Mouse (Mus musculus): ENCODE data around the gene Epha7.

Gene Epha7

DNA sequence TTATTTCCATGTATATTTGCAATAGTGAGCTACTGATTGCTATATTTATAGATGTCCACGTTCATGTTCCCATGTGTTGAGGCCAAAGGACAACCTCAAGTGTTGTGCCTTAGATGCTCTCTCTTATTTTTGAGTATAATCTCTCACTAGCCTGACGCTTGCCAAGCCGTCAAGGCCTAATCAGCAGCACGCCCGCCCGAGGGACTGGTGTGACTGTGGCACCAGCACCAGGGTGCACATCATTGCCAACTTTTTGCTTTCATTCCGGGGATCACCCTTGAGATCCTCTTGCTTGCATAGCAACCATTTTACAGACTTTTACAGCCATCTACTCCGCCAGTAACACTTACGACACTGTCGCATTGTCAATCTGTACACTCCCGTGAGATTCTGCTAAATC, 86.9 kb downstream of the Epha7 start:
- no peak for DNase-seq (ENCODE audit: low spot score in 2 of 2)

DNA sequence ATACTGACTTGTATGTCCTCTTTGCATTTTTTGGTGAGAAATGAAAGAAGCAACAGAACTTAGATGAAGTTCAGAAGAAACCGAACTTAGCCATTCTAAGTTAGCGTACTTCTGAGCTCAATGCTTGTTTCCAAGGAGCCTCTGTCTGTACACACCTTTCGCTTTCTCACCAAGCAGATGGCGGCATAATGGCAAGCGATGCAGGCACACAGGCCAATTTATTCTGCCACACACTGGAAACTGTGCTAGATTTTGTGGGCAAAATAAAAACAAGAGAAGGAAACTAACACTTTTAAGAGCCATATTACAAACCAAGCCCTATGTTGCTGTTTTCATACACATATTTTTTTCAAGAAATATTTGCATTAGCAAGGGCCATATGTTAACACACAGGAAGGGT, 88.6 kb downstream of the Epha7 start:
- no peak for DNase-seq (ENCODE audit: low spot score in 2 of 2)

DNA sequence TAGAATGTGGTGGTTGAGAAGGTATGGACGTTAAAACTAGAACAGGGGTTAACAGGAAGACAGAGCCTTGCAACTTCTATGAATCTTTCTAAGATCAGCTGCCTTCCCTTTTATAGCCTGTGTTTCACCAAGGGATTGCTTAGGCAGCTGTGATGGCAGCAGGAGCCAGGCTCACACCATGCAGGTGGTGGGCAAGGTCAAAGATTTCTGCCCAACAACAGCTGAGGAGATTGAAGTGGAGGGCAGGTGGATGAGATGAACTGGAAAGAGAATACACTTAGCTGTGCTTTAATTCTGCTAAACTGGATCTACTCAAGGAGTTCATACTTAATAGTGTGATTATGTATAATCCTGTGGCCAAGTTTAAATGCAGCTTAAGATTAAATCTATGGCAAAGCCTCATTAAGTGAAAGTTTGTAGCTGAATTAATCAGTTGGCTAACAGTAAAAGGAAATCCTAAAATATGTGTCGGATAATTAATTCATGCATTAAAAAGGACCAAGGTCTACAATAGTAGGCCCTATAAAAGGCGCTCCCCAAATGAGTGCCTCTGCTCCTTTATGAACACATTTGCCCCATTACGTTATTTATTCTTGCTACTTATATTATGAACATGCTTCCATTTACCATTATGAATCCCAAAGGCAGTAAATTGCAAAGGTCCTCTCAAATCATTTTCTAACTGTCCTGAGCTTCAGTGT, 89.2 kb downstream of the Epha7 start:
- DNase-seq (ENCODE audit: low spot score in 2 of 2) = no peak

DNA sequence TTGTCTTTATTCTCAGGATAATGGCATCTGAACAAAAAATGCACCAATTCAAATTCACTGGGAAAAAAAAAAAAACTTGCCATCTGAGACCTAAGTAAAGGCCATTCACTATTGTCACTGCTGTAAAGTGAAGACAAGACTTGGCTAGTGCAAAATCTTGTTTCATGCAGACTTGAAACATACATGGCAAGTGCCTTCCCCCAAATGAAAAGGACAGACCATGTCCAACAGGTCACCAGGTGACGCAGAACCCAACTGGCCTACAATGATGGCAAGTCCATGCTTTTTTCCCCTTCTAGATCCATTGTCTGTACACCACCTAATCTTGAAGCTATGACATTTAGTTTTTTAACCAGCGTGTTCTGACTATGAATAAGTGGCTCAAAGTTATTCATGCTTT, 94.1 kb downstream of the Epha7 start:
- DNase-seq (ENCODE audit: low spot score in 2 of 2) = no peak

DNA sequence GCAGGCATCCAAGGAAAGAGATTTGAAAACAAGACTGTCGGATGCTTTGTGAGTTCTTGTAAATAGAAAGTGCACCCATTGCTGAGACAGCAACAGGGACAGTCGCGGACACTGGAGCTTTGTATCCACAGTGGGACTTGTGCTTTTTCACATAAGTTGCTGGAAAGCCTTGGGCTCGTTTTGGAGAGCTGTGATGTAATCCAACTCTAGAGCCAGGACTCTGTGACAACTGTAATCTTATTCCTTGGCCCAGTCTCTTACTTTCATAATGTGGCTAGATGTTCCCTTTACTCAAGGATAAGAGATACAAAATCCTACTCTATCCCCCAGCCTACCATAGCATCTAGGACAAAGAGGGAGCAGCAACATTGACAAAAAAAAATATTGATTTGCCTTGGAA, 97.2 kb downstream of the Epha7 start:
- no peak for DNase-seq (ENCODE audit: low spot score in 2 of 2)

DNA sequence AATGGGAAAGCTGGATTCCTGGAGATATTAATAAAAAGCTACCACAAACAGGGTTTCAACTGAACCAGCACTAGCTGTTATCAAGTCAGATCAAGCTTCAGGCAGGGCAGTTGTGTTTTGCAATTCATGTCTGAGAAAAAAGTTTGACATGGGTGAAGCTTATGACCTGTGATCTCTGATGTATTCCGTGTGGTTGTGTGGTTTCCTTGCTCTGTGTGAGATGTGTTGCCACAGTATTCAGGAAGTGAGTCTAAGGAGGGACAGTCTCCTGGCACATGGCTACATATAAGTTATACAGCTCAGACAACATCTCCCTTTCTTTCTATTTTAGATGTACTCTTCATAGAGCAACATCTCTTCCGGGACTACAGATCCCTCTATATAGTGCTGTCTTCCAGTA, 99.1 kb downstream of the Epha7 start:
- no peak for DNase-seq (ENCODE audit: low spot score in 2 of 2)

DNA sequence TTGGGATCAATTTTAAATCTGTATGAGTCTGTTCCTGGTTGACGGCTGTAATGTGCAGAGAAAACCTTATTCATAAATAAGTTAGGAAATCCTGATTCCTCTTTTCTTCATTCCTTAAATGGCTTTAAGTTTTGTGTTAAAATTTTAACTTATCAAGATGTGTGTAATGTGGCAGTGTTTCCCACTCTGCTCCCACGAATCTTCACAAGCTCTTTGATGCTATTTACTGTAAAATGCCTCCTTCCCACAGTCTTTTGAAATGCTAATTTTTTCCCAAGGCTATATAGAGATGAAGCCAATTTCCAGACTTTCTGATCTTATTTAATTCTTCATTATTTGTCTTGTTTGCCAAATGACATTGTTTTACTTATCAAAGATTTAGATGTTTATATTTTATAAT, 100.7 kb downstream of the Epha7 start:
- DNase-seq (ENCODE audit: low spot score in 2 of 2) = no peak

DNA sequence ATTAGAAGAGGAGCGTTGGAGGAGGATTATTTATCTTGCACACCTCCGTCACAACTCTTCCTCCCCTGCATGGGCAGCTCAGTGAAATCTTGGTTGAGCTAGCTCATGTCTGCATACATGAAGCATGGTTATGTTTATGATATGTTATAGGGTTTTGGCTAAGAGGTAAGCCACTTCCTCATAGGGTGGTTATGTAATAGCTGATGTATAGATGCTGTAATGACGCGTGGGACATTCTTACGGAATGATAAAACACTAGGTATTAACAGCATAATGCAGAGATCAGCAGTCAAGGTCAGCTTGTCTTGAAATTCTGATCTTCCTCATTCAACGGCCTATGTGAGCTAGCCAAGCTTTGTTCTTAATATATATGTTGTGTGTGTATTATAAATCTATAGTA, 107.7 kb downstream of the Epha7 start:
- DNase-seq (ENCODE audit: low spot score in 2 of 2) = no peak

DNA sequence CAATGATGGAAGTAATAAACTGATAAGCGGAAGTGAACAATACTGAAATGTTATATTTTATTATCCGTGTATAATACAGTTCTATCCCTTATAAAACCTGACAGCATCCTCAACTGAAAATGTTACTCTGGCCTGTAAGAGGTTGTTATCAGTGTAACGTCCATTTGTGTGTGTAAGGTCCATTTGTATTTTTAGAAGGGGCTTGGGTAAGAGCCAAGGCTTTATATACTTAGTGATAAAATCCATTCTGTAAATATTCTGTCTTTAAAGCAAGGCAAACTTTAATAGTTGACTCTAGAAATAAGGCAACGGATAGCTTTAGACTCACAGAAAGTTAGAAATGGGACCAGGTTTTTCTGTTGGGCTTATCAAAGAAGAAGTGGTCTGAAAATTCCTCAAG, 113.1 kb downstream of the Epha7 start:
- no peak for DNase-seq (ENCODE audit: low spot score in 2 of 2)

DNA sequence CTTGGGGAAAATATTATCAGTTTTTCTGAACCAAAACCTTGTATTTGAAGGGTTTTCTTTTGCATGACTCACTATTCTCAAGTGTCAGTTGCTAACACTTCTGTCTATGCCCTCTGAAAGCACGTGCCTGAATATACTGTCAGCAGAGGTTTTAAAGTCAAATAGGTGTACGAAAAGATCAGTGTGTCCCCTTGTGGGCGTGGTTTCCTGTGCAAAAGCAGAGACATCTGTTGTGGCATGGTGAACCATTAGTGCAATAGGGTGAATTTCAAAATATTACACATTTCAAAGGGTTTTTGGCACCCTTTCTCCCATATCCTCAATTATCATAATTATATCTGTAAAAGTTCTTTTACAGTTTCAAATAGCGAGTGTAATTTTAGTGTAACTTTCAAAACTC, 120.5 kb downstream of the Epha7 start:
- no peak for DNase-seq (ENCODE audit: low spot score in 2 of 2)

DNA sequence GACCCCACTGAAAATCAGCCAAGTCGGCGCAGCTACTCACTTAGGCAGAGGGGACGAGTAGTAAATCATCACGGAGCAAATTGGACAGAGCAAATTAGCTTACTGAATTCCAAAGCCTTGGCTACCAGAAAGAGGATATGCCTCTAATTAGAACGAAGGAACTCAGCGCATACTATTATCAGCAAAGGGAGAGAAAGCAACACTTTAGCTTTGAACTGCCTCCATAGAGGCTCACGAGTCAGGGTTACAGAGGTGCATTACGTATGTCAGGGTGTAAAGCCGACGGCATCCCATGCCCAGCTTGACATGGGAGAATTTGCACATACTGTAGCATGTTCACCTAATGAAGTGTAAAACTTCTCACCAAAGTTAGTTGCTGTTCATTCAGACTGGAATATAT, 121.9 kb downstream of the Epha7 start:
- DNase-seq (ENCODE audit: low spot score in 2 of 2) = no peak

DNA sequence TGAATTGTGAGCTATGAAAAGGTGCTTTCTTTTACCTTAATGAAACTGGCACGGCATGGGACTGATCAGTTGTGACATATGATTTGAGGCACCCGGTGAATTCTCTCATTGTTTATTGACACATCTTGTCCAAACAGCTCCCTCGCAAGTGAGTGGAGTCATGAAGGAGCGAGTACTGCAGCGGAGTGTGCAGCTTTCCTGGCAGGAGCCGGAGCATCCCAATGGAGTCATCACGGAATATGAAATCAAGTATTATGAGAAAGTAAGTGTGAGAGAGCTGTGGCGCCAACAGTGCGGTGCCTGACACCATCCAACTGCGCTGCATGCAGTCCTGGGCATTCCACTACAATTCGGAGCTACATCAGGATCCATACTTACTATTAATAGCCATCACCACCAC, 122.6 kb downstream of the Epha7 start:
- no peak for DNase-seq (ENCODE audit: low spot score in 2 of 2)

DNA sequence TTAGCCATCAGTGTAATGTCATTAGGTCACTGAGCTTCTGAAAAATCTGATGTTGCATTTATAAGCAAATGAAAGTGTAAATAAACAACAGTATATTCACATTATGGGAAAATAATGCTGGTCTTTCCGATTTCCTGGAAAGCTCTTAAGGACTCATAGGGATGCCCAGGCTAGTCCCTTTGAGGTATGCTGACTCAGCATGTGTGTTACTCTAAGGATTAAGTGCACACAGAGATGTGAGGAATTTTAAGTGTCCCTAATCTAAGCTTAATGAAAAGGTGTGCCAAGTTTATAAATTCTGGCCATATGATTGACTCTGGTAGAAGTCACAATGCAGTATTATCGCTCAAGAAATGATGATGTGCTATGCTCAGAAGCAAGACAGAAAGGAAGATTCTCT, 127.8 kb downstream of the Epha7 start:
- no peak for DNase-seq (ENCODE audit: low spot score in 2 of 2)

DNA sequence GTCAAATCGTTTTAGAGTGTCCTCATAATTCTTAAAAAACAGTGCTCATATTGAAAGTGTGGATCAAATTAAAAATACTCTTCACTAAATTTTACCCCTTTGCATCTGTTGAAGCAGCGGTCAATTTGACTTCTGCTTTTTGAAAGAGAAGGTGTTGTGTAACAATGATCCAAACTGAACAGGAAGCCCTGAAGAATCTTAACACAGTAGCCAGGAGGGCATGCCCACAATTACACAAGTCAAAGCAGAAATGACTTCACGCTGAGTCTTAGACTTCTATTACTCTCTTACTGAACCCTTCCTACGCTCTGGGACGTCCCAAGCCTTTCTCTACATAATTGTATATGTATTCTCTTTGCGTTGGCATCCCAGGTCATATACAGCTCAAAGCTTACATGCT, 131.3 kb downstream of the Epha7 start:
- DNase-seq (ENCODE audit: low spot score in 2 of 2) = no peak

DNA sequence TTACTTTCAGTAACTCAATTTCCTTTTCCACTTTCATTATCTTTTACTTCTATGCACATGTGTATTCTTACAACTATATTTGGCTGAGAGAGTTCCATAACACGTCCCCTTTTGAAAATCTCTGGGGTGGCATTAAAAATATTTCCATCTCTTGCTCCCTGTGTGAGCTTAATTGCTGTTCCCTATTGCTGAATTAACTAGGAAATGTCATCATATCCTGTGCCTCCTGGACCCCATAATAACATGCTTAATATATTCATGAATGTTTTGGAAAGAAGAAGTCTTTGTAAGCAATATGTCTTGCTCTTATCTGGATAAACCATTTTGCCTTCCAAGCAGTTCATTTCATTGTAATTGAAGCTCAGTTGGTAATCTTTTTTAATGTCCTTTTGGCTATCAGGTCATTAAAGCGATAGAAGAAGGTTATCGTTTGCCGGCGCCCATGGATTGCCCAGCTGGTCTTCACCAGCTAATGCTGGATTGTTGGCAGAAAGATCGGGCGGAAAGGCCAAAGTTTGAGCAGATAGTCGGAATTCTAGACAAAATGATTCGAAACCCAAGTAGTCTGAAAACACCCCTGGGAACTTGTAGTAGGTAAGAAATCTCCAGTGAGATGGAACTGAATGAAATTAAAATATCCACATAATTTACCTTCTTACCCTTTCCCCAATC, 148.1 kb downstream of the Epha7 start:
- DNase-seq (ENCODE audit: low spot score in 2 of 2) = no peak

DNA sequence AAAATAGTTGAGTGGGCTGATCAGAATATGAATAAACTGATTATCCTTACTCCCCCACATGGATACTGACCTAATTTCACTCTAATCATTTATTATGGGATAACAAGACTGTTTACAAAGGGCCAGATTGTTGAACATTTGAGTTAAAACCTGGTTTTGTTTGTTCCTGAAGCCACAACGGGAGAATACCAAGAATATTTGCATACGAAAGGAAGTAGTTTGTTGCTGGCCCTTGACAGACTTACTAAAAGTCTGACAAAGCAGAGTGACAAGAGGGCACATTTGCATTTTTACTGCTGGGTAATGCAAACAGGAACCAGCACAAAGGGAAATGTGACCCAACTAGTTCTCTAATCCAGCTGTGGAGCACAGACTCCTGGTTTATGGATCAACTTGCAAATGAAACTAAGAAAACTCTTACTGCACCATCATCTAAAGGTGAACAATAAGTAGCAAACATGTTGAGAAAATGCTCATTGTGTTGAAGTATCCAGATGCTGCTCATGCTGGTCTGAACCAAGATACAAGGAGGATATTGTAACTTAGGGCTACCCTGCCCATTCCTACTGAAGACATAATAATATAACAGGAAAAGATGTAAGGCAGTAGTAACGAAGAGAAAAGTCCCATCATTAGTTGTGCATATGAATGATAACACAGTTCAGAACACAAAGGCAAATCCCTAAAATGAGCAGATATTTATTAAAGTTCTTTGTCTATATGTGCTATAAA, 154.8 kb downstream of the Epha7 start:
- DNase-seq (ENCODE audit: low spot score in 2 of 2) = no peak

DNA sequence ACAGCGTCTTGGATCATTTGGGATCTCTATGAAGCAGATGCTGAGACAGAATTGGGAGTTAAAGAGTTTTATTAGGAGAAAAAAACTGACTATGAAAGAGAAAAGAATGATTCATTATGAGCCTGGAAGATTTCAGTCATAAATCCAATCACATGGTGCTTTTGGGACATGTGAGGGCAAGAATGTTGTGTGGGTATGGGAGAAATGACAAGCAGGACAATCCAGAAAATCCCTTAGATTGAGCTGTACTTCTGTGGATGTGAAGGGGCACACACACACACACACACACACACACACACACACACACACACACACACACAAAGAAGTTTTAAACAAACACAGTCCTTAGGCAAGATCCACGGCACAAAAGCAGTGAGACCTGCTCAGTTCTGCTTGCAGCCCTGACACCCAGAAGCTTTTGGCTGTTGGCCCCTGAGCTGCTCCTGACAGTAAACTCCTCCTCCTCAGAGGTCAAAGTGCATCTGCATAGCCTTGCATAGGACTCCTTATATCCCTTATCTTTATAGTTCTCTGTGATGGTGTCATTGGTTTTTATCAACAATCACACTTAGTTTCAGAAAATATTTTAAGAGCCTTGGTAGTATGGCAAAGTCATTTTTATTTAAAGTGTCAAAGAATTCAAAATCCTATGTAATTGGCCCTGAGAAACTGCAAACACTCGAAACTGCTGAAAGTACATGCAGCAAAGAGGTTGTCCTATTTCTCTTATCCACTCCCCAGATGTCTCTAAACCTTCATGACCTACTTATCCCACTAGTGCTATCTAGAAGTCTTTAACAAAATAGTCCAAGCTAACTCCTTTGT, 185.7 kb downstream of the Epha7 start:
- no peak for DNase-seq (ENCODE audit: low spot score in 2 of 2)

DNA sequence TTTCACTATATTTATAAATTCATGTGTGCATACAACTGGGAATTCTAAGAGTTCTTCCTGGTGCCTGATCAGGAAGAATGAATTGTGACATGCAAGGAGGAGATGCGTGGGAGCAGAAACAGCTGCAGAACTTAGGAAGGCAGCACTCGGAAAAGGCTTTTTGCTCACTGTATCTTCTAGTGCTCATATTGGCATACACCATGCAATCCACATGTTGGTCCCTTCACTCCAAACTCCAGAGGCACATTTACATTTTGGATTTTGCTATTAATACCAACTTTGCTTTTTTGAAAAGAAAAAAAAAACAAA, 186.3 kb downstream of the Epha7 start:
- peak in 1 of 2 experiments; percentile 23 for DNase-seq (ENCODE audit: low spot score in 2 of 2)

DNA sequence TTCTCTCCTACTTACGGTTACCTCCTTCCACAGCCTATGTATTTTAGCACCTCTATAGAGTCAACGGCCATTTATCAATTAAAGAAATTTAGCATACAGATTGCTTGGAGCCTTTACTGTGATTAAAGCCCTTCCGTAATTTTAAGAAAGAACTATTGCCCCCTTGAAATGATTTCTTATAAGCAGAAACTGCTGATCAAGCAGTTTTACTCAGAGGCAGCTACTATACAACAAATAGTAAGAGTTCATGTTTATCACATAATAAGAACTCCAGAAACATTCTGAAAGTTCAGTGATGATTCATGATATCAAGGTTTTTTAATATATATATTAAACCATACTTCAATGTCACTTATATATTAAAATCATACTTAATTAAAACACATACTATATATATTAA, 197.4 kb downstream of the Epha7 start:
- no peak for DNase-seq (ENCODE audit: low spot score in 2 of 2)

Measured in frontal cortex, postnatal 36 days (tissue).